Mouse (Mus musculus): ENCODE results near the gene Cdsn. TPM values are rescaled to one million over a fixed set of nuclear protein-coding genes. Genes with fewer than 3 reads are reported as not detected.

Gene Cdsn
- polyA plus RNA-seq, 1 experiment from 2014 or later, result 0.28 TPM

DNA sequence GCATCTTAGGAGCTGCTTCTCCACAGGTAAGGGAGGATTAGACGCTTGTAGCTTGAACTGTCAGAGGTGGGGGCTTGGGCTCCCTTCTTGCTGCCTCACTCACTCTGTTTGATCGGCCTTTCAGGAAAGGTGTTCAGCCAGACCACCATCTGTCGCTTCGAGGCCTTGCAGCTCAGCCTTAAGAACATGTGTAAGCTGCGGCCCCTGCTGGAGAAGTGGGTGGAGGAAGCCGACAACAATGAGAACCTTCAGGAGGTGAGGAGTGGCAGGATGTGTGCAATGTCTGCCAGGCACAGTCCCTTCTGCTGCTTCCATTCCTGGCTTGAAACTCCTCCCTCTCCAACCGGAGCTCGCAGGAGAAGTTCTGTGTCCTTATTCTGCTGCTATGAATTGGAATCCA, 42.6 kb upstream of the Cdsn start:
- Histone ChIP-seq H3K36me3 (ENCODE audit: control insufficient read depth, insufficient read depth, low read length) (no peaks in the 10 kb centered on the region), H3K4me3 (ENCODE audit: low read length) (no peak overlapping the region), H3K27me3 (replicated peaks; ENCODE audit: control insufficient read depth, insufficient read depth, low read length) (peaks cover 24% of the 10 kb centered on the region), H3K9me3 (ENCODE audit: control insufficient read depth, low read length) (no peaks in the 10 kb centered on the region), H3K9ac (ENCODE audit: low read depth, low read length) (no peak overlapping the region), H3K4me1 (ENCODE audit: control insufficient read depth, insufficient read depth, low read depth, low read length) (no peaks in the 10 kb centered on the region; the same call in 1 of the 2 replicates), H3K27ac (ENCODE audit: low read depth, low read length) (no peak overlapping the region), H3K4me2 (ENCODE audit: low read length) (no peak overlapping the region)
- WGBS, result 36% methylated on average over 8 of the region's 8 CpGs
- 0 out of 2 replicates have a peak, but pooled peaks have one; percentile 38 for ATAC-seq

DNA sequence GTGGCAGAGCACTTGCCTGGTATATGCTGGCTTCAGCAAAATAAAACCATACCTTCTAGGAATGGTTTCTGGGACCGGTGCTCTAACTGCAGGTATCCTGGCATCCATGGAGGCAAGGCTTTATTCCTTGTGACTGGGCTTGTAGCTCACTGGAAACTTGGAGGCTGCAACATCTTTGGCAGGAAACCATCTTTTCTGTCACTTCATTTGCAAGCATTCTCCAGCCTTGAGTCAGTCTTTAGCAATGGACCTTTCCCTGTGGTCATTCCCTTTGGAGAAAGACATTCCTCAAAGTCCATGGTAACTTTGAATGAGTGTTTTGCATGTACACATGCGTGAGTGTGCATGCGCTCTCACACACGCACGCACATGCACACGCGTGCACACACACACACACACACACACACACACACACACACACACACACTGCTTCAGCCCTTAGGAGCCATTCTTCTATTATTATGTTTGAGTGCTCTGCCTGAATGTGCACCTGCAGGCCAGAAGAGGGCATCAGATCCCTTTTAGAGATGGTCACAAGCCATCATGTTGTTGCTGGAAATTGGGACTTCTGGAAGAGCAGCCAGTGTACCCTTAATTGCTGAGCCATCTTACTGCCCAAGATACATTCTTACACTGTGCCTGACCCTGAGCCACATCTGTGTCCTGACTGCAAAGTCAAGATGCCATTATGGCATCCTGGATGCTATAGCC, 38.9 kb upstream of the Cdsn start:
- ATAC-seq, result no peak
- peaks cover 16% of the 10 kb centered on the region for H3K4me1 ChIP-seq (ENCODE audit: control insufficient read depth, insufficient read depth, low read depth, low read length)
- H3K36me3 ChIP-seq (ENCODE audit: control insufficient read depth, insufficient read depth, low read length), result no peaks in the 10 kb centered on the region
- H3K4me3 ChIP-seq (ENCODE audit: low read length), result no peak overlapping the region
- H3K4me2 ChIP-seq (ENCODE audit: low read length), result no peak overlapping the region
- H3K9me3 ChIP-seq (ENCODE audit: control insufficient read depth, low read length), result no peaks in the 10 kb centered on the region
- 94% methylated on average over 7 of the region's 7 CpGs for WGBS
- H3K27me3 ChIP-seq (replicated peaks; ENCODE audit: control insufficient read depth, insufficient read depth, low read length), result peaks cover 3% of the 10 kb centered on the region
- no peak overlapping the region for H3K9ac ChIP-seq (ENCODE audit: low read depth, low read length)
- H3K27ac ChIP-seq (ENCODE audit: low read depth, low read length), result no peak overlapping the region

DNA sequence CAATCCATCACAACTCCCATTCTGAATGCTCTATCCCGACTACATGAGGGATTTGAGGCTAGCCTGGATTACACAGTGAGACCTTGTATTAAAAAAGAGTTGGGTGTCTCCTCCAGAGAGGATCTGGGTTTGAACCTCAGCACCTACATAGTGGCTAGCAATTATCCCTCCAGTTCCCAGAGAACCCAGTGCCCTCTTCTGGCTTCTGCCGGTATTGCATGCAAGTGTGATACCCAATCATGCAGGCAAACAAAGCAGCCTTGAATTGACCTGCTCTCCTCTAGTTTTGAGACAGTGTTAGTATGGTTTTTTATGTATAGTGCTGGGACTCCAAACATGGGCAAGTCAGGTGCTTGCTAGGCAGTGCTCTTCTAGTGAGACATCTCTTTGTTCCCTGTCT, 38.0 kb upstream of the Cdsn start:
- no peaks in the 10 kb centered on the region for H3K9me3 ChIP-seq (ENCODE audit: control insufficient read depth, low read length)
- H3K4me2 ChIP-seq (ENCODE audit: low read length), result no peak overlapping the region
- H3K36me3 ChIP-seq (ENCODE audit: control insufficient read depth, insufficient read depth, low read length), result no peaks in the 10 kb centered on the region
- no peak overlapping the region for H3K4me3 ChIP-seq (ENCODE audit: low read length)
- 15% methylated on average over 2 of the region's 2 CpGs for WGBS
- no peak overlapping the region for H3K27ac ChIP-seq (ENCODE audit: low read depth, low read length)
- no peak overlapping the region for H3K9ac ChIP-seq (ENCODE audit: low read depth, low read length)
- peaks cover 3% of the 10 kb centered on the region; the same call in 1 of the 2 replicates for H3K27me3 ChIP-seq (replicated peaks; ENCODE audit: control insufficient read depth, insufficient read depth, low read length)
- ATAC-seq, result no peak
- H3K4me1 ChIP-seq (ENCODE audit: control insufficient read depth, insufficient read depth, low read depth, low read length), result peaks cover 16% of the 10 kb centered on the region

- 38% methylated on average over 6 of the region's 6 CpGs for WGBS
- Histone ChIP-seq H3K4me2 (ENCODE audit: low read length) (peak overlapping the region; percentile 26), H3K4me1 (ENCODE audit: control insufficient read depth, insufficient read depth, low read depth, low read length) (peaks cover 16% of the 10 kb centered on the region), H3K36me3 (ENCODE audit: control insufficient read depth, insufficient read depth, low read length) (no peaks in the 10 kb centered on the region), H3K9me3 (ENCODE audit: control insufficient read depth, low read length) (no peaks in the 10 kb centered on the region), H3K27ac (ENCODE audit: low read depth, low read length) (no peak overlapping the region), H3K4me3 (ENCODE audit: low read length) (no peak overlapping the region), H3K27me3 (replicated peaks; ENCODE audit: control insufficient read depth, insufficient read depth, low read length) (peaks cover 3% of the 10 kb centered on the region; the same call in 1 of the 2 replicates), H3K9ac (ENCODE audit: low read depth, low read length) (no peak overlapping the region)
- no peak for ATAC-seq
Observed at GRCm38 (mm10) chr17:35514756-35515155, 37.2 kb upstream of the Cdsn start.

DNA sequence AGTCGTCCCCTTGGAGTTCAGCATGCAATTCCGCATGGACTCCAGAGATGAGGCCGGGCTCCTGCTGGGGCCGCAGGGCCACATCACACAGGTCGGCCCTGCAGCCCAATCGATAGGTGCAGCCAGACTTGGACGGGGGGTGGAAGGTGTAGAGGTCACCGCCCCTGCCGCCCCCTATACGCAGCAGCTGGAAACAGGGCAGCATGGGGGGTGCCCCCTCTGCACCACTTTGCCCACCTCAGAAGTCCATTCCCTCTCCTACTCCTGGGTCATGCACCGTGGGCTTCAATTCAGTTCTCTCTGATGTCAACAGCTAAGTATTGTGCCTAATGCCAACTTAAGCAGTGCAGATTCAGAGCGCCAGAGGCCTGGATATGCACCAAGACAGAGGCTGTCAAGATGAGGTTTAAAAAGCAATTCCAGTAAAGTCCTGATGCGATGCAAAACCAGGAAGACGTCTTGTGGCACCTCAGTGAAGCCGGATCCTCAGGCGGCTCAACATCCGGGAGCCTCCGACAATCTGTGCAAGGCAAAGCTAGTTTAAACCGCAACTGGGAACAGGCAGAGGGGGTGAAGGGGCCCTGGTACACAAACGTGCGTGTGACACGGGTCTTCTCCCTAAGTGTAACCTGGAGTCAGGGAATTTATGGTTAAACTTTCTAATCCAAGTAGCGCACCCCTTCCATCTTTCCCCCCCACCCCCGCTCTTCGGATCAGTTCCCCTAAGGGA, 35.9 kb upstream of the Cdsn start:
- Histone ChIP-seq H3K4me1 (ENCODE audit: control insufficient read depth, insufficient read depth, low read depth, low read length) (peaks cover 16% of the 10 kb centered on the region), H3K4me2 (ENCODE audit: low read length) (peak overlapping the region; percentile 88), H3K27ac (ENCODE audit: low read depth, low read length) (no peak overlapping the region), H3K36me3 (ENCODE audit: control insufficient read depth, insufficient read depth, low read length) (no peaks in the 10 kb centered on the region), H3K9me3 (ENCODE audit: control insufficient read depth, low read length) (no peaks in the 10 kb centered on the region), H3K4me3 (ENCODE audit: low read length) (peak overlapping the region; percentile 67), H3K9ac (ENCODE audit: low read depth, low read length) (peak overlapping the region; percentile 59), H3K27me3 (replicated peaks; ENCODE audit: control insufficient read depth, insufficient read depth, low read length) (peaks cover 3% of the 10 kb centered on the region; the same call in 1 of the 2 replicates)
- 6% methylated on average over 25 of the region's 25 CpGs for WGBS
- peak; percentile 43 for ATAC-seq

- WGBS, result 1% methylated on average over 67 of the region's 67 CpGs
- peaks cover 16% of the 10 kb centered on the region for H3K4me1 ChIP-seq (ENCODE audit: control insufficient read depth, insufficient read depth, low read depth, low read length)
- H3K36me3 ChIP-seq (ENCODE audit: control insufficient read depth, insufficient read depth, low read length), result no peaks in the 10 kb centered on the region
- H3K4me2 ChIP-seq (ENCODE audit: low read length), result peak within 1 kb of the TSS; percentile 88
- ATAC-seq, result peak; percentile 96
- H3K27ac ChIP-seq (ENCODE audit: low read depth, low read length), result no peak within 1 kb of the TSS
- H3K4me3 ChIP-seq (ENCODE audit: low read length), result peak within 1 kb of the TSS; percentile 67
- H3K9me3 ChIP-seq (ENCODE audit: control insufficient read depth, low read length), result no peaks in the 10 kb centered on the region
- H3K9ac ChIP-seq (ENCODE audit: low read depth, low read length), result peak within 1 kb of the TSS; percentile 59
- peaks cover 3% of the 10 kb centered on the region; the same call in 1 of the 2 replicates for H3K27me3 ChIP-seq (replicated peaks; ENCODE audit: control insufficient read depth, insufficient read depth, low read length)
Observed at GRCm38 (mm10) chr17:35516652-35517500, 35.1 kb upstream of the Cdsn start, which contains the start of the genes Tcf19 and Cchcr1. Gene Tcf19, minus strand, starts transcription at chr17:35516824. Gene Cchcr1, plus strand, starts transcription at chr17:35517100.

GRCm38 (mm10) chr17:35517526-35517925, 34.4 kb upstream of the Cdsn start:
- ATAC-seq, result no peak
- H3K27ac ChIP-seq (ENCODE audit: low read depth, low read length), result no peak overlapping the region
- peak overlapping the region; percentile 53 for H3K9ac ChIP-seq (ENCODE audit: low read depth, low read length)

GRCm38 (mm10) chr17:35524354-35524753, 27.6 kb upstream of the Cdsn start:
- no peaks in the 10 kb centered on the region for H3K27me3 ChIP-seq (replicated peaks; ENCODE audit: control insufficient read depth, insufficient read depth, low read length)
- H3K4me2 ChIP-seq (ENCODE audit: low read length), result no peak overlapping the region
- no peaks in the 10 kb centered on the region for H3K9me3 ChIP-seq (ENCODE audit: control insufficient read depth, low read length)
- H3K36me3 ChIP-seq (ENCODE audit: control insufficient read depth, insufficient read depth, low read length), result no peaks in the 10 kb centered on the region
- no peak overlapping the region for H3K9ac ChIP-seq (ENCODE audit: low read depth, low read length)
- H3K4me3 ChIP-seq (ENCODE audit: low read length), result no peak overlapping the region
- 85% methylated on average over 9 of the region's 9 CpGs for WGBS
- H3K27ac ChIP-seq (ENCODE audit: low read depth, low read length), result no peak overlapping the region
- H3K4me1 ChIP-seq (ENCODE audit: control insufficient read depth, insufficient read depth, low read depth, low read length), result no peaks in the 10 kb centered on the region
- no peak for ATAC-seq

More at GRCm38 (mm10) chr17:35517526-35517925, 34.4 kb upstream of the Cdsn start:
- Histone ChIP-seq H3K27me3 (replicated peaks; ENCODE audit: control insufficient read depth, insufficient read depth, low read length) (peaks cover 3% of the 10 kb centered on the region; the same call in 1 of the 2 replicates), H3K4me3 (ENCODE audit: low read length) (peak overlapping the region; percentile 67), H3K9me3 (ENCODE audit: control insufficient read depth, low read length) (no peaks in the 10 kb centered on the region), H3K36me3 (ENCODE audit: control insufficient read depth, insufficient read depth, low read length) (no peaks in the 10 kb centered on the region), H3K4me1 (ENCODE audit: control insufficient read depth, insufficient read depth, low read depth, low read length) (peaks cover 16% of the 10 kb centered on the region), H3K4me2 (ENCODE audit: low read length) (peak overlapping the region; percentile 88)
- WGBS, result 10% methylated on average over 12 of the region's 12 CpGs
